Mouse (Mus musculus): ENCODE results near the gene Jhy. TPM values are rescaled to one million over a fixed set of nuclear protein-coding genes. Genes with fewer than 3 reads are reported as not detected.

Jhy gene
- total RNA-seq, 1 experiment, result not detected

DNA sequence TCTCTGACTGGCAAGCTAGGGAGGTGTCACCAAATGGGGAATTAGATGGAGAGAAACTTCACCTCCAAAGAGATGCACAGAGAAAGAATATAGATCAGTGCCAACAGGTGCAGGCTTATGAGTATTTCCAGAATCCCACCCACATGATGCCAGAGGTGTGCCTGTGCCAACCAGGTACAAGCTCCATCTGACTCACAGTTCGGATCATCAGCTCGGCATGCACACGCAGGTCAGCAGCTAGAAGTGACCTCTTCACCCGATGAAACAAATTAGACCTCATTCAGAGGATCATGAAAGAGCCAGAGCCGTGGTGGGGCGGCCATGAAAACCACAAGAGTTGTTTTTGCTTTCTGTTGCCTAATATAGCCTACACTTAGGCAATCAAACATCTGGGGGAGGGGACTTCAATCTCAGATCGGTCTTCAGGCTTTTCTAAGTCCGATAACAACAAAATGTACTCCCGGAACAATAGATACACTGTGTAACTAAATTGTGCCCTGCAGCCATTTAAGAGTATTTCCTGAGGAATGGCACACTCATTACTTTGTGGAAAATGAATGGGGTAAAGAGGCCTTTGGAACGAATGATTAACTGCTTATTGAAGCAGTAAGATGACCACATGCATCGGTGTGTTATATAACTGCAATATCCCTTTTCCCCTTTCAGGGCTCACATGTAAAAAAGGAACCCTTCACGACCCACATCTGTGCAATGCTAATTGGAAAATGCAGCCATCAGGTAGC, 45.9 kb downstream of the Jhy start:
- in situ Hi-C loops (cut with MboI; ENCODE audit: low sequenced_read_pairs in 2 of 2, unreplicated experiment in 2 of 2), result no loop called here
- H3K27ac ChIP-seq (ENCODE audit: insufficient read depth, low read depth, low read length, poor library complexity, severe bottlenecking), result no peak overlapping the region
- DNase-seq (ENCODE audit: low read depth, low spot score), result no peak

DNA sequence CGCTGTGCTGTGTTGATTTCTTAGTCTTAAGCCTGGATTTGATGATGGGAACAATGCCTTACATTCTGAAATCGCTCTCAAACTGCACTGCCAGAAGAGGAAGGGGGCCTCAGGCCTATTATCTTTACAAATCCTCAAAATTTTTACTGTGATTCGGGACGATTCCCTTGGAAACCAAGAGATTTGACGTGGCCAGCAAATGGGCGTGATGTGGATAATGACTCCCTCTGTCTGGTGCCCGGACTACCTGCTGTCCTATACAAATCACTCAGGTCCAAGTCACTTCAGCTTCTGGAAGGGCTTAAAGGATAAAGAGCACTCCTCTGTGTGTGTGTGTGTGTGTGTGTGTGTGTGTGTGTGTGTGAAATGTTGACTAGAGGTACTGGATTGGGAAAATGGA, 55.0 kb downstream of the Jhy start:
- no peak overlapping the region for H3K9ac ChIP-seq (ENCODE audit: insufficient read depth, low read depth, low read length, poor library complexity, severe bottlenecking)
- no peaks in the 10 kb centered on the region; a peak in 1 of 4 replicates for H3K4me1 ChIP-seq (ENCODE audit: control insufficient read depth in 2 of 2, insufficient read depth in 2 of 2, low read length in 2 of 2, poor library complexity in 1 of 2)
- H3K9me3 ChIP-seq (ENCODE audit: control insufficient read depth, insufficient read depth, low read depth, low read length), result no peaks in the 10 kb centered on the region
- no peaks in the 10 kb centered on the region for H3K36me3 ChIP-seq (ENCODE audit: control insufficient read depth, insufficient read depth, low read length, poor library complexity, severe bottlenecking)
- in situ Hi-C loops (cut with MboI; ENCODE audit: low sequenced_read_pairs in 2 of 2, unreplicated experiment in 2 of 2), result no loop called here
- H3K27ac ChIP-seq (ENCODE audit: insufficient read depth, low read depth, low read length, poor library complexity, severe bottlenecking), result no peak overlapping the region
- DNase-seq (ENCODE audit: low read depth, low spot score), result no peak
- no peak overlapping the region for H3K4me3 ChIP-seq (ENCODE audit: insufficient read depth in 1 of 2, low read depth in 1 of 2, low read length in 2 of 2, poor library complexity in 1 of 2, severe bottlenecking in 1 of 2)
- TF ChIP-seq HCFC1 (IDR thresholded peaks at IDR 0.05; ENCODE audit: borderline replicate concordance, insufficient read depth, low read length) (no peak), ZC3H11A (IDR thresholded peaks at IDR 0.05; ENCODE audit: borderline replicate concordance, low read depth, low read length) (no peak), CHD2 (IDR thresholded peaks at IDR 0.05; ENCODE audit: low read depth, low read length) (no peak), ZNF384 (IDR thresholded peaks at IDR 0.05; ENCODE audit: low read depth, low read length) (no peak), MAFK (IDR thresholded peaks at IDR 0.05; ENCODE audit: insufficient read depth, low read depth, low read length) (no peak)

More for the DNA sequence above, 45.9 kb downstream of the Jhy start:
- no peaks in the 10 kb centered on the region for H3K9me3 ChIP-seq (ENCODE audit: control insufficient read depth, insufficient read depth, low read depth, low read length)
- TF ChIP-seq HCFC1 (IDR thresholded peaks at IDR 0.05; ENCODE audit: borderline replicate concordance, insufficient read depth, low read length) (no peak), MAFK (IDR thresholded peaks at IDR 0.05; ENCODE audit: insufficient read depth, low read depth, low read length) (no peak), ZNF384 (IDR thresholded peaks at IDR 0.05; ENCODE audit: low read depth, low read length) (no peak), ZC3H11A (IDR thresholded peaks at IDR 0.05; ENCODE audit: borderline replicate concordance, low read depth, low read length) (no peak), CHD2 (IDR thresholded peaks at IDR 0.05; ENCODE audit: low read depth, low read length) (no peak)
- H3K4me1 ChIP-seq (ENCODE audit: control insufficient read depth in 2 of 2, insufficient read depth in 2 of 2, low read length in 2 of 2, poor library complexity in 1 of 2), result no peaks in the 10 kb centered on the region; a peak in 1 of 4 replicates
- no peak overlapping the region for H3K4me3 ChIP-seq (ENCODE audit: insufficient read depth in 1 of 2, low read depth in 1 of 2, low read length in 2 of 2, poor library complexity in 1 of 2, severe bottlenecking in 1 of 2)
- no peaks in the 10 kb centered on the region for H3K36me3 ChIP-seq (ENCODE audit: control insufficient read depth, insufficient read depth, low read length, poor library complexity, severe bottlenecking)
- no peak overlapping the region for H3K9ac ChIP-seq (ENCODE audit: insufficient read depth, low read depth, low read length, poor library complexity, severe bottlenecking)

DNA sequence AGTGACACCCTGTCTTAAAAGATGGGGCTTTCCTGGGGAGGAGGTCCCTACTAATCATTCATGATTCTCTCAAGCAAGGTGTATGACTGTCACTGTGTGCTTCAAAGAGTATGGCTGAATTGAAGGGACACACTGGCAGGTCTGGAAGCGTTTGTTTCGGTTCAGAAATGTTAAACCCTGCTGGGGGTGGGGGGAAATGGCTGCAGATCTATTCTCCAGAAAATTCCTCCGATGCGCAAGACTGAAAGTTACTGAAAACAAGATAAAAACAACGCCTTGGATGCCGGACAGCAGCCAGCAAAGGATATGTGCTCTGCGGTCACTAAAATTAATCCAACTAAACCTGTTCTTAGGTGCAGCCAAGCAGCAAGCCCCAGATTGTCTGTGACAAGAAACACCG, 55.5 kb downstream of the Jhy start:
- no peak for DNase-seq (ENCODE audit: low read depth, low spot score)
- Histone ChIP-seq H3K27ac (ENCODE audit: insufficient read depth, low read depth, low read length, poor library complexity, severe bottlenecking) (no peak overlapping the region), H3K9me3 (ENCODE audit: control insufficient read depth, insufficient read depth, low read depth, low read length) (no peaks in the 10 kb centered on the region), H3K4me3 (ENCODE audit: insufficient read depth in 1 of 2, low read depth in 1 of 2, low read length in 2 of 2, poor library complexity in 1 of 2, severe bottlenecking in 1 of 2) (no peak overlapping the region), H3K9ac (ENCODE audit: insufficient read depth, low read depth, low read length, poor library complexity, severe bottlenecking) (no peak overlapping the region), H3K4me1 (ENCODE audit: control insufficient read depth in 2 of 2, insufficient read depth in 2 of 2, low read length in 2 of 2, poor library complexity in 1 of 2) (no peaks in the 10 kb centered on the region), H3K36me3 (ENCODE audit: control insufficient read depth, insufficient read depth, low read length, poor library complexity, severe bottlenecking) (no peaks in the 10 kb centered on the region)
- in situ Hi-C loops (cut with MboI; ENCODE audit: low sequenced_read_pairs in 2 of 2, unreplicated experiment in 2 of 2), result no loop called here
- TF ChIP-seq MAFK (IDR thresholded peaks at IDR 0.05; ENCODE audit: insufficient read depth, low read depth, low read length) (no peak), ZNF384 (IDR thresholded peaks at IDR 0.05; ENCODE audit: low read depth, low read length) (no peak), ZC3H11A (IDR thresholded peaks at IDR 0.05; ENCODE audit: borderline replicate concordance, low read depth, low read length) (no peak)

DNA sequence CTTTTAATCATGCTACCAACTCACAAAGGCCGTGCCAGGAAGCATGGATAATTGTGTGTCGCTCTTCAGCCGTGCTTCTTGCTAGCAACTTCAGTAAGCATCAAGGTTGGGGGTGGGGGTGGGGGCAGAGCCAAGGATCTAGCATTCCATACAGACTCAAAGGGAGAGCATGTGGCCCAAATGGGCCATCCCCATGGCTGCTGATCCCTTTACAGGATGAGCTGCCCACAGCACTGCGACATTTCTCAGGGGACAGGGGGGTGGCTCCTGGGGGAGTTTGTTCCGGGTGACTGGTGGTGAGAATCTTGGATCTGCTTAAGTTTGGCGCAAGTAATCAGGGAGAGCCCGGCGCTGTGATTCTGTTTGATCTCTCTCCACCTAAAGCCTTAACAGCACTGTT, 56.5 kb downstream of the Jhy start:
- Histone ChIP-seq H3K4me3 (ENCODE audit: insufficient read depth in 1 of 2, low read depth in 1 of 2, low read length in 2 of 2, poor library complexity in 1 of 2, severe bottlenecking in 1 of 2) (no peak overlapping the region), H3K27ac (ENCODE audit: insufficient read depth, low read depth, low read length, poor library complexity, severe bottlenecking) (no peak overlapping the region), H3K9ac (ENCODE audit: insufficient read depth, low read depth, low read length, poor library complexity, severe bottlenecking) (no peak overlapping the region), H3K4me1 (ENCODE audit: control insufficient read depth in 2 of 2, insufficient read depth in 2 of 2, low read length in 2 of 2, poor library complexity in 1 of 2) (no peaks in the 10 kb centered on the region), H3K9me3 (ENCODE audit: control insufficient read depth, insufficient read depth, low read depth, low read length) (no peaks in the 10 kb centered on the region), H3K36me3 (ENCODE audit: control insufficient read depth, insufficient read depth, low read length, poor library complexity, severe bottlenecking) (no peaks in the 10 kb centered on the region)
- in situ Hi-C loops (cut with MboI; ENCODE audit: low sequenced_read_pairs in 2 of 2, unreplicated experiment in 2 of 2), result no loop called here
- no peak for DNase-seq (ENCODE audit: low read depth, low spot score)
- no peak for TF ChIP-seq CHD2 (IDR thresholded peaks at IDR 0.05; ENCODE audit: low read depth, low read length)
- TF ChIP-seq ZNF384 (IDR thresholded peaks at IDR 0.05; ENCODE audit: low read depth, low read length), result no peak
- no peak for TF ChIP-seq ZC3H11A (IDR thresholded peaks at IDR 0.05; ENCODE audit: borderline replicate concordance, low read depth, low read length)
- no peak for TF ChIP-seq MAFK (IDR thresholded peaks at IDR 0.05; ENCODE audit: insufficient read depth, low read depth, low read length)

DNA sequence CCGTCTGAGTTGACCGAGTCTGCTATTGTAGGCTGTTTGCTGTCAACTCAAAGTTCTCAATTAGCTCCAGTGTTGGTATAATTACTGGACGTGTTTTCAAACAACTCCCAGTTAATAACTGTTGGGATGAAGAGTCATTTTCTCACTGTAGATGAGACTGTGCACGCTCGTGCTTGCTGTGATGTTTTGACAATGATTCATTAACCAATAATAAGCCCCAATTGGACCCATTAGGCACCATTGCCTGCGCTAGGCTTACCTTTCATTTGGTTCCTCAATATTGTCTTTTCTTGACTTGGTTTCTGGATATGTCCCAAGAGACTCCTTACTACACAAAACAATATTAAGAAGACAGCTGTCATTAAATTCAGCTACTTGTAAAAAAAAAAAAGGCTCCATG, 71.5 kb downstream of the Jhy start:
- Histone ChIP-seq H3K27ac (ENCODE audit: insufficient read depth, low read depth, low read length, poor library complexity, severe bottlenecking) (no peak overlapping the region), H3K9ac (ENCODE audit: insufficient read depth, low read depth, low read length, poor library complexity, severe bottlenecking) (no peak overlapping the region), H3K4me3 (ENCODE audit: insufficient read depth in 1 of 2, low read depth in 1 of 2, low read length in 2 of 2, poor library complexity in 1 of 2, severe bottlenecking in 1 of 2) (no peak overlapping the region), H3K9me3 (ENCODE audit: control insufficient read depth, insufficient read depth, low read depth, low read length) (no peaks in the 10 kb centered on the region), H3K4me1 (ENCODE audit: control insufficient read depth in 2 of 2, insufficient read depth in 2 of 2, low read length in 2 of 2, poor library complexity in 1 of 2) (no peaks in the 10 kb centered on the region), H3K36me3 (ENCODE audit: control insufficient read depth, insufficient read depth, low read length, poor library complexity, severe bottlenecking) (no peaks in the 10 kb centered on the region)
- in situ Hi-C loops (cut with MboI; ENCODE audit: low sequenced_read_pairs in 2 of 2, unreplicated experiment in 2 of 2), result no loop called here
- TF ChIP-seq CHD2 (IDR thresholded peaks at IDR 0.05; ENCODE audit: low read depth, low read length) (no peak), ZNF384 (IDR thresholded peaks at IDR 0.05; ENCODE audit: low read depth, low read length) (no peak), ZC3H11A (IDR thresholded peaks at IDR 0.05; ENCODE audit: borderline replicate concordance, low read depth, low read length) (no peak), MAFK (IDR thresholded peaks at IDR 0.05; ENCODE audit: insufficient read depth, low read depth, low read length) (no peak), HCFC1 (IDR thresholded peaks at IDR 0.05; ENCODE audit: borderline replicate concordance, insufficient read depth, low read length) (no peak)
- DNase-seq (ENCODE audit: low read depth, low spot score), result no peak
